Mouse (Mus musculus) hindbrain, postnatal 0 days (tissue): ENCODE results near the gene Mast4. TPM values are rescaled to one million over a fixed set of nuclear protein-coding genes. Genes with fewer than 3 reads are reported as not detected.

Experiments used
- ATAC-seq: fragments of 200-750 bp; cut with Nextera tagmentation; 2 replicates; pipeline ENCODE4 v1.8.0; 2017; ENCODE audit warnings: mild to moderate bottlenecking, moderate TSS enrichment, moderate library complexity
- DNase-seq: peaks from one replicate; pipeline ENCODE4 v3.0.0-alpha.2; 2015; ENCODE audit warnings: low spot score
- H3K27ac ChIP-seq: fragments of 300-500 bp; sonication (generic); 2 replicates; pipeline ENCODE4 v1.5.1; 2014; ENCODE audit warnings: mild to moderate bottlenecking
- H3K27me3 ChIP-seq: fragments of 300-500 bp; sonication (generic); 2 replicates; pipeline ENCODE4 v1.6.1; 2014; ENCODE audit warnings: low read length, mixed read lengths; ENCODE audit not compliant: insufficient read depth
- H3K36me3 ChIP-seq: fragments of 300-500 bp; sonication (generic); 2 replicates; pipeline ENCODE4 v1.6.1; 2014; ENCODE audit warnings: low read length, mixed read lengths; ENCODE audit not compliant: insufficient read depth
- H3K4me1 ChIP-seq: fragments of 300-500 bp; sonication (generic); 2 replicates; pipeline ENCODE4 v1.6.1; 2014; ENCODE audit warnings: antibody characterized with exemption, low read length, mixed read lengths; ENCODE audit not compliant: insufficient read depth
- H3K4me2 ChIP-seq: fragments of 300-500 bp; sonication (generic); 2 replicates; pipeline ENCODE4 v1.6.1; 2014; ENCODE audit warnings: low read depth, mild to moderate bottlenecking, low read length, moderate library complexity, mixed read lengths
- H3K4me3 ChIP-seq: fragments of 300-500 bp; sonication (generic); 2 replicates; pipeline ENCODE4 v1.5.1; 2014; ENCODE audit warnings: low read length
- H3K9ac ChIP-seq: fragments of 300-500 bp; sonication (generic); replicated peaks from 2 replicates; pipeline ENCODE4 v1.6.1; 2014; ENCODE audit warnings: mild to moderate bottlenecking, low read length, moderate library complexity, mixed read lengths
- H3K9me3 ChIP-seq: fragments of 300-500 bp; sonication (generic); 2 replicates; pipeline ENCODE4 v1.6.1; 2016; ENCODE audit warnings: low read length, mixed read lengths
- CTCF ChIP-seq: IDR thresholded peaks from 2 replicates; pipeline ENCODE4 v1.5.1; 2016; ENCODE audit warnings: antibody characterized with exemption, control low read depth, low read depth
- WGBS: fragments of 180-500 bp; shearing (Covaris S2); extraction: QIAGEN DNeasy Blood & Tissue Kit; methylation state at CpG from one replicate; pipeline ENCODE4 v1.1.7; 2014; 5-methylcytosine and 5-hydroxymethylcytosine counted together
- polyA plus RNA-seq: library from polyadenylated mRNA; unstranded; fragments of >200 nt; fragmentation: Nextera tagmentation; extraction: Ambion mirVana; gene quantifications from 2 replicates; pipeline ENCODE4 v1.2.1, GENCODE M21; 2015
- total RNA-seq: library from RNA; depleted of rRNA; stranded (reverse); fragments of >200 nt; gene quantifications from 2 replicates; pipeline ENCODE4 v1.2.3, GENCODE M21; 2014

Mast4 gene
- total and polyA plus RNA-seq, 2 experiments from 2014 or later = 23.5 to 31.7 TPM

- 68% methylated on average over 8 of the region's 8 CpGs for WGBS
- Histone ChIP-seq H3K4me2 (no peak overlapping the region), H3K36me3 (no peaks in the 10 kb centered on the region), H3K4me1 (no peaks in the 10 kb centered on the region), H3K4me3 (no peak overlapping the region), H3K9me3 (no peaks in the 10 kb centered on the region), H3K27ac (no peak overlapping the region), H3K9ac (no peak overlapping the region), H3K27me3 (no peaks in the 10 kb centered on the region)
- ATAC-seq = no peak
- TF ChIP-seq CTCF = no peak
- no peak for DNase-seq
These were observed 446.1 kb downstream of the Mast4 start for GRCm38 (mm10) chr13:102888211-102888610.

- no peak for DNase-seq
- Histone ChIP-seq H3K9ac (no peak overlapping the region), H3K4me2 (no peak overlapping the region), H3K4me3 (no peak overlapping the region), H3K27me3 (no peaks in the 10 kb centered on the region), H3K9me3 (no peaks in the 10 kb centered on the region), H3K4me1 (no peaks in the 10 kb centered on the region), H3K36me3 (no peaks in the 10 kb centered on the region), H3K27ac (no peak overlapping the region)
- WGBS = 97% methylated on average over 13 of the region's 13 CpGs
- ATAC-seq = no peak
- TF ChIP-seq CTCF = no peak
These were observed 446.8 kb downstream of the Mast4 start for GRCm38 (mm10) chr13:102887534-102887933.

- Histone ChIP-seq H3K4me3 (no peak overlapping the region), H3K27ac (no peak overlapping the region), H3K4me1 (no peaks in the 10 kb centered on the region), H3K9me3 (no peaks in the 10 kb centered on the region), H3K4me2 (no peak overlapping the region), H3K27me3 (no peaks in the 10 kb centered on the region), H3K36me3 (no peaks in the 10 kb centered on the region), H3K9ac (no peak overlapping the region)
- ATAC-seq (no peak), DNase-seq (no peak)
- no peak for TF ChIP-seq CTCF
- WGBS = 75% methylated on average over 8 of the region's 8 CpGs
These were observed 447.5 kb downstream of the Mast4 start for GRCm38 (mm10) chr13:102886788-102887187.

- TF ChIP-seq CTCF = no peak
These were observed 448.1 kb downstream of the Mast4 start for GRCm38 (mm10) chr13:102886147-102886546.

GRCm38 (mm10) chr13:102880381-102881076 is 453.8 kb downstream of the Mast4 start:
- no peak for TF ChIP-seq CTCF
- DNase-seq (no peak), ATAC-seq (no peak)
- Histone ChIP-seq H3K4me3 (no peak overlapping the region), H3K4me1 (no peaks in the 10 kb centered on the region), H3K27me3 (no peaks in the 10 kb centered on the region), H3K4me2 (no peak overlapping the region), H3K9me3 (no peaks in the 10 kb centered on the region), H3K9ac (no peak overlapping the region), H3K27ac (no peak overlapping the region), H3K36me3 (no peaks in the 10 kb centered on the region)
- WGBS = 96% methylated on average over 7 of the region's 7 CpGs

More at GRCm38 (mm10) chr13:102886147-102886546, 448.1 kb downstream of the Mast4 start:
- no peaks in the 10 kb centered on the region for H3K27me3 ChIP-seq
- H3K4me3 ChIP-seq = no peak overlapping the region
- ATAC-seq = no peak
- no peak for DNase-seq
- WGBS = 80% methylated on average over 4 of the region's 4 CpGs
- no peak overlapping the region for H3K27ac ChIP-seq
- no peaks in the 10 kb centered on the region for H3K4me1 ChIP-seq
- no peaks in the 10 kb centered on the region for H3K36me3 ChIP-seq
- H3K9me3 ChIP-seq = no peaks in the 10 kb centered on the region
- H3K4me2 ChIP-seq = no peak overlapping the region
- H3K9ac ChIP-seq = no peak overlapping the region

GRCm38 (mm10) chr13:102878631-102879030 is 455.7 kb downstream of the Mast4 start:
- no peaks in the 10 kb centered on the region for H3K9me3 ChIP-seq
- no peak overlapping the region for H3K4me2 ChIP-seq
- H3K4me3 ChIP-seq = no peak overlapping the region
- TF ChIP-seq CTCF = no peak
- DNase-seq (no peak), ATAC-seq (no peak)
- H3K27ac ChIP-seq = no peak overlapping the region
- no peaks in the 10 kb centered on the region for H3K27me3 ChIP-seq
- 86% methylated on average over 6 of the region's 6 CpGs for WGBS
- no peaks in the 10 kb centered on the region for H3K36me3 ChIP-seq
- H3K4me1 ChIP-seq = peaks cover 8% of the 10 kb centered on the region; the same call in 1 of the 2 replicates
- no peak overlapping the region for H3K9ac ChIP-seq

- DNase-seq (no peak), ATAC-seq (no peak)
- H3K4me3 ChIP-seq = no peak overlapping the region
- peaks cover 8% of the 10 kb centered on the region; the same call in 1 of the 2 replicates for H3K4me1 ChIP-seq
- WGBS = 74% methylated on average over 12 of the region's 12 CpGs
- no peak for TF ChIP-seq CTCF
- H3K27me3 ChIP-seq = no peaks in the 10 kb centered on the region
- H3K9ac ChIP-seq = no peak overlapping the region
- no peak overlapping the region for H3K27ac ChIP-seq
- H3K9me3 ChIP-seq = no peaks in the 10 kb centered on the region
- H3K36me3 ChIP-seq = no peaks in the 10 kb centered on the region
- H3K4me2 ChIP-seq = no peak overlapping the region
These were observed 456.5 kb downstream of the Mast4 start for GRCm38 (mm10) chr13:102877766-102878325.
